Mouse (Mus musculus) small intestine, adult 2 months (tissue): ENCODE results near the gene Slc2a4. TPM values are rescaled to one million over a fixed set of nuclear protein-coding genes. Genes with fewer than 3 reads are reported as not detected.

Source experiments
- H3K27ac ChIP-seq: fragments of 200-500 bp; 2 replicates; pipeline ENCODE4 v1.5.1; 2012; ENCODE audit warnings: low read depth, low read length, control low read depth, inconsistent platforms; ENCODE audit not compliant: insufficient read depth
- H3K27me3 ChIP-seq: fragments of 200-500 bp; 2 replicates; pipeline ENCODE4 v1.6.1; 2012; ENCODE audit warnings: mild to moderate bottlenecking, moderate library complexity, low read length, inconsistent platforms; ENCODE audit not compliant: control insufficient read depth, insufficient read depth
- H3K36me3 ChIP-seq: fragments of 200-500 bp; 2 replicates; pipeline ENCODE4 v1.6.1; 2012; ENCODE audit warnings: mild to moderate bottlenecking, low read length, control low read depth, inconsistent platforms; ENCODE audit not compliant: control insufficient read depth, insufficient read depth
- H3K4me1 ChIP-seq: fragments of 200-500 bp; 2 replicates; pipeline ENCODE4 v1.6.1; 2012; ENCODE audit warnings: low read length, inconsistent platforms, mixed read lengths; ENCODE audit not compliant: control insufficient read depth, insufficient read depth, insufficient read length
- H3K4me3 ChIP-seq: fragments of 200-500 bp; 2 replicates; pipeline ENCODE4 v1.5.1; 2012; ENCODE audit warnings: low read depth, mild to moderate bottlenecking, control low read depth, inconsistent platforms, low read length, moderate library complexity
- CTCF ChIP-seq: fragments of 200-500 bp; IDR thresholded peaks from 2 replicates; pipeline ENCODE4 v1.5.1; 2012; ENCODE audit warnings: low read depth, mild to moderate bottlenecking, control low read depth, inconsistent platforms, low read length, moderate library complexity, mixed read lengths; ENCODE audit not compliant: insufficient replicate concordance, insufficient read length; ENCODE audit errors: extremely low read depth
- POLR2A ChIP-seq: fragments of 200-500 bp; IDR thresholded peaks from 2 replicates; pipeline ENCODE4 v1.6.1; 2012; ENCODE audit warnings: low read depth, mild to moderate bottlenecking, control low read depth, inconsistent platforms, low read length, moderate library complexity
- WGBS: fragments of 180-500 bp; shearing (Covaris S2); methylation state at CpG from one replicate; pipeline ENCODE4 v1.1.7; 2018; 5-methylcytosine and 5-hydroxymethylcytosine counted together
- polyA plus RNA-seq: library from polyadenylated mRNA; depleted of rRNA; stranded (reverse); fragments of >200 nt; gene quantifications from 2 replicates; pipeline ENCODE4 v1.2.3, GENCODE M21; 2012

Slc2a4 gene
- polyA plus RNA-seq, 1 experiment, result 11.2 TPM

DNA sequence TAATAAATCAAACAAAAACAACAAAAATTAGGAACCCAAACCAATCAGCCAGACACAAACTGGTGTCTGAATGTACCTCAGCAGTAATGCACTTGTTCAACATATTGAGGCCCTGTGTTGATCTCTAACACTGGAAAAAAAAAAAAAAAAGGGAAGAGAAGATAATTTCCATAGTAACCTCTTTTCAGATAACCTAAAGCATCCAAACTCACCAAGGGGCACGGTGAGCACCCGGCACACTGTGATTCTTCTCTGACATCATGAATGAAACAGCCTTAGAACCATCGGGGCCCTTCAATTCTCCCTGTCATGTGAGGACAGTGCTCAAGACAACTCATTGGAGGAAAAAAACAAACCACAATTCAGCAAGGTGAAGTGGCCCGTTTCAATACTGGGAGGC, 18.3 kb downstream of the Slc2a4 start:
- H3K27me3 ChIP-seq, result no peaks in the 10 kb centered on the region

DNA sequence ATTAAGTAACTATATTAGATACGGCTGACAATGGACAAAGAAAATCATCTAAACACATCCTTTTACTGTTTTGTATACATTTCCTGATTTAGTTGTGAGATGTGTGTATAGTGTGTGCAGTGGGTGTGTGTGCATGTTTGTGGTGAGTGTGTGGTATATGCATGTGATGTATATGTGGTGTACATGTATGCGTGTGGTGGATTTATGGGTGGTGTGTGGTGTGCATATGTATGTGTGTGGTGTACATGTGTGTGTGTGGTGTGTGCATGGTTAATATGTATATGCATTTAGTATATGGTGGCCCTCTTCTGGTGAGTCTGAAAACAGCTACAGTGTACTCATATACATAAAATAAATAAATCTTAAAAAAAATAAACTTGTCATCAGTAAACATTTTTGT, 20.5 kb downstream of the Slc2a4 start:
- Histone ChIP-seq H3K27me3 (no peaks in the 10 kb centered on the region), H3K27ac (no peak overlapping the region), H3K36me3 (no peaks in the 10 kb centered on the region), H3K4me1 (peaks cover 2% of the 10 kb centered on the region; the same call in 1 of the 2 replicates), H3K4me3 (no peak overlapping the region)
- WGBS, result 92% methylated on average over 2 of the region's 2 CpGs
- TF ChIP-seq CTCF, result no peak

More for the DNA sequence above, 18.3 kb downstream of the Slc2a4 start:
- no peaks in the 10 kb centered on the region for H3K36me3 ChIP-seq
- TF ChIP-seq CTCF (no peak), POLR2A (no peak)
- no peaks in the 10 kb centered on the region for H3K4me1 ChIP-seq
- H3K27ac ChIP-seq, result no peak overlapping the region
- H3K4me3 ChIP-seq, result no peak overlapping the region
- WGBS, result 47% methylated on average over 4 of the region's 4 CpGs

GRCm38 (mm10) chr11:69922796-69923195, 25.2 kb downstream of the Slc2a4 start:
- Histone ChIP-seq H3K27me3 (no peaks in the 10 kb centered on the region), H3K27ac (peak overlapping the region; percentile 87), H3K36me3 (peaks cover 11% of the 10 kb centered on the region), H3K4me1 (peaks cover 6% of the 10 kb centered on the region; the same call in 1 of the 2 replicates), H3K4me3 (no peak overlapping the region)
- TF ChIP-seq CTCF (no peak), POLR2A (no peak)
- WGBS, result 49% methylated on average over 3 of the region's 3 CpGs

- 2% methylated on average over 12 of the region's 12 CpGs for WGBS
- Histone ChIP-seq H3K4me3 (peak overlapping the region; percentile 58), H3K36me3 (peaks cover 16% of the 10 kb centered on the region), H3K27me3 (no peaks in the 10 kb centered on the region), H3K4me1 (peaks cover 6% of the 10 kb centered on the region; the same call in 1 of the 2 replicates), H3K27ac (peak overlapping the region; percentile 87)
- no peak for TF ChIP-seq CTCF
- no peak for TF ChIP-seq POLR2A
Measured at GRCm38 (mm10) chr11:69922012-69922756, 25.8 kb downstream of the Slc2a4 start.

DNA sequence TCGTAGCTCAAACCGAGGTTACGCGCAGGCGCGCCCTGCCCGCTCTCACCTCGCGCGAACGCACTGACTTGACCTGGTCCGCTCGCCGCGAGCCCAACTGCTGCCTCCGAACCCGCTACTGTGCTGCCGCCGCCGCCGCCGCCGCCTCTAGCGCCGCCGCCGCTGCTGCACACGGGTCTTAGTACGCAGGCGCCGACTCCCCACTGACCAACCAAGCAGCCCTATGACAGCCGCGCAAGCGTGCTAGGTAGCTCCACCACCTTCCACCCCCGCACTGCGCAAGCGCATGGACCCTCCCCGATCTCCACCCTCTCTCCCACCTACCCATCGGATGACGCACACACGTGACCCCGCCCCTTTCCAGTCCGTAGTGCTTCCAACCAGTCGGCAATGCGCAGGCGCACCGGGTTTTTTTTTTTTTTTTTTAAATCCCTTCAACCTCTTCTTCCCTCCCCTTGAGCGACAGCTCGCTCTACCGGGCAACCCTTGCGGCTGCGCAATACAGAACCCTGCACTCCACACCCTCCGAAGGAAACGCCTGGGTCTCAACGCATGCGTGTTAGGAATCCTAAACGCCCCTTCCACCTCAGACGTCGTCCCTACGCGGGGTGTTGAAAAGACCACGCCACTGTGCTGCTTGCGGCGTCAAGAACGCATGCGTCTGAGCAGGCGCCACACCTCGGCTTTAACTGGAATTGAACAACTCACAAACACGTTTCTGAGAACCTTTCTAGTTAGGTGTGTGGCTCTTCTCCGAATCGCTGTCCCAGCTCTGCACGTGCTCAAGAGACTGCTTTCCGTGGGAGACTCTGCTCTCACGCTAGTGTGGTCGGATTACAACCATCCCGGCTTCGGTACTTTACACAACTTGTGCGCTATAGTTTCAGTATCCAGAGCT, 26.6 kb downstream of the Slc2a4 start, which contains the start of gene Eif5a:
Gene Eif5a, minus strand, starts transcription at position 845 of the 898 bp plus-strand sequence.
- Histone ChIP-seq H3K27ac (peak within 1 kb of the TSS; percentile 93), H3K4me3 (peak within 1 kb of the TSS; percentile 95), H3K4me1 (peaks cover 6% of the 10 kb centered on the region; the same call in 1 of the 2 replicates), H3K36me3 (peaks cover 22% of the 10 kb centered on the region), H3K27me3 (no peaks in the 10 kb centered on the region)
- TF ChIP-seq CTCF (peak; percentile 43; the same call in 1 of the 2 replicates), POLR2A (peak; percentile 63)
- under 1% methylated on average over 78 of the region's 78 CpGs for WGBS

GRCm38 (mm10) chr11:69920266-69921031, 27.5 kb downstream of the Slc2a4 start:
- Histone ChIP-seq H3K27me3 (no peaks in the 10 kb centered on the region), H3K4me3 (peak overlapping the region; percentile 95), H3K27ac (peak overlapping the region; percentile 93), H3K4me1 (peaks cover 6% of the 10 kb centered on the region; the same call in 1 of the 2 replicates), H3K36me3 (peaks cover 31% of the 10 kb centered on the region)
- under 1% methylated on average over 62 of the region's 65 CpGs for WGBS
- TF ChIP-seq CTCF (0 out of 2 replicates have a peak, but pooled peaks have one; percentile 6), POLR2A (no peak)
